ENCODE assay signal across 28 mouse cellular contexts in the genomic region with DNA sequence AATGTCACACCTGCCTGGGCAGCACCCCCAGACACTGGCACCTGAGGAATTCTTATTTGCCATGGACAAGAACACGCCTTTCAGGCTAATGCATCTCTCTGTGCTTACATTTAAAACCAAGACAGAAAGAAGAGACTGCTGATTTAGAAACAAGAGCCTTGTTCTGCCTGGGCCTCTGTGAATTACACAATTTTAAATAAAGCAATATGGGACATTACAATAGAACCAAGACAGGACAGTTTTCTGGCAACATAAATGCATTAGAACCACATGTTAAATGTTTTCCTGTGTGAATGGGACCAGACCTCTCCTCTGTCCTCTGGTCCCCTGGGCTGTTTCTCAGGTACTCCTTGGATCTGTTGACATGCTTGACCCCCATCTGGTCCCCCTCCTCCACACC. TPM values are rescaled to one million over a fixed set of nuclear protein-coding genes. Genes with fewer than 3 reads are reported as not detected.
DNase-seq lines count a peak whose midpoint lies in the region; ATAC-seq and TF ChIP-seq lines count a peak whose summit lies in the region.
"Had no signal": no experiment of that assay in that cellular context is flagged by ENCODE, and none has a peak within 500 bp of the region (broad histone marks: within the 10 kb centered on the region; RNA-seq: fewer than 3 reads in every experiment).

No protein-coding gene starts in this region.

- no peak for TF ChIP-seq POLR2A in limb, embryonic 14.5 days (IDR thresholded peaks at IDR 0.05; ENCODE audit: borderline replicate concordance, extremely low read depth, insufficient read depth, insufficient read length)

- H3K4me3 ChIP-seq in embryonic facial prominence, embryonic 13.5 days: no peak overlapping the region
- H3K4me3 ChIP-seq in embryonic facial prominence, embryonic 15.5 days (replicated peaks): no peak overlapping the region
- no peak overlapping the region for H3K4me3 ChIP-seq in limb, embryonic 14.5 days (replicated peaks; ENCODE audit: low read length)
- no peak overlapping the region for H3K4me3 ChIP-seq in stomach, postnatal 0 days (ENCODE audit: low read depth, low read length)
- H3K4me3 ChIP-seq: hindbrain, embryonic 12.5 days; left cerebral cortex, adult 2 months; liver, embryonic 15.5 days; lung, embryonic 15.5 days; midbrain, embryonic 13.5 days; neural tube, embryonic 13.5 days had no signal

- no peaks in the 10 kb centered on the region for H3K9me3 ChIP-seq in embryonic facial prominence, embryonic 13.5 days
- H3K9me3 ChIP-seq in embryonic facial prominence, embryonic 15.5 days (replicated peaks): no peaks in the 10 kb centered on the region
- H3K9me3 ChIP-seq in limb, embryonic 14.5 days (ENCODE audit: control insufficient read depth, low read length): no peaks in the 10 kb centered on the region
- H3K9me3 ChIP-seq in stomach, postnatal 0 days (ENCODE audit: control insufficient read depth, low read length): no peaks in the 10 kb centered on the region
- H3K9me3 ChIP-seq: hindbrain, embryonic 12.5 days; liver, embryonic 15.5 days; lung, embryonic 15.5 days; midbrain, embryonic 13.5 days; neural tube, embryonic 13.5 days had no signal

- H3K27me3 ChIP-seq in embryonic facial prominence, embryonic 13.5 days: no peaks in the 10 kb centered on the region
- no peaks in the 10 kb centered on the region for H3K27me3 ChIP-seq in embryonic facial prominence, embryonic 15.5 days
- H3K27me3 ChIP-seq in limb, embryonic 14.5 days (ENCODE audit: control insufficient read depth, insufficient read depth, low read length): no peaks in the 10 kb centered on the region
- no peaks in the 10 kb centered on the region for H3K27me3 ChIP-seq in stomach, postnatal 0 days (ENCODE audit: control insufficient read depth, insufficient read depth, low read length)
- H3K27me3 ChIP-seq: hindbrain, embryonic 12.5 days; liver, embryonic 15.5 days; lung, embryonic 15.5 days; midbrain, embryonic 13.5 days; neural tube, embryonic 13.5 days had no signal

- no peak for TF ChIP-seq CTCF in stomach, postnatal 0 days (IDR thresholded peaks at IDR 0.05; ENCODE audit: low read depth)

- H3K4me2 ChIP-seq in embryonic facial prominence, embryonic 13.5 days: peak overlapping the region; percentile 20; the same call in 1 of the 2 replicates
- 0 out of 2 replicates have a peak overlapping the region, but pooled peaks have one; percentile 0 for H3K4me2 ChIP-seq in embryonic facial prominence, embryonic 15.5 days (replicated peaks)
- no peak overlapping the region for H3K4me2 ChIP-seq in limb, embryonic 14.5 days (replicated peaks; ENCODE audit: low read depth, low read length, severe bottlenecking)
- no peak overlapping the region for H3K4me2 ChIP-seq in stomach, postnatal 0 days (replicated peaks; ENCODE audit: low read depth)
- H3K4me2 ChIP-seq: heart, embryonic 11.5 days; hindbrain, embryonic 12.5 days; liver, embryonic 15.5 days; lung, embryonic 15.5 days; midbrain, embryonic 13.5 days; neural tube, embryonic 13.5 days had no signal

- no peak overlapping the region for H3K9ac ChIP-seq in embryonic facial prominence, embryonic 13.5 days
- H3K9ac ChIP-seq in embryonic facial prominence, embryonic 15.5 days: no peak overlapping the region
- no peak overlapping the region for H3K9ac ChIP-seq in limb, embryonic 14.5 days (ENCODE audit: low read depth, low read length, severe bottlenecking)
- no peak overlapping the region for H3K9ac ChIP-seq in stomach, postnatal 0 days (ENCODE audit: low read length)
- H3K9ac ChIP-seq: hindbrain, embryonic 12.5 days; liver, embryonic 15.5 days; lung, embryonic 15.5 days; midbrain, embryonic 13.5 days; neural tube, embryonic 13.5 days had no signal

- TF ChIP-seq EP300 in stomach, postnatal 0 days (optimal IDR thresholded peaks at IDR 0.05): no peak

- H3K36me3 ChIP-seq in embryonic facial prominence, embryonic 13.5 days: no peaks in the 10 kb centered on the region
- H3K36me3 ChIP-seq in embryonic facial prominence, embryonic 15.5 days: no peaks in the 10 kb centered on the region
- no peaks in the 10 kb centered on the region for H3K36me3 ChIP-seq in limb, embryonic 14.5 days (ENCODE audit: control insufficient read depth, insufficient read depth, low read length)
- no peaks in the 10 kb centered on the region for H3K36me3 ChIP-seq in stomach, postnatal 0 days (ENCODE audit: control insufficient read depth, insufficient read depth, low read length)
- H3K36me3 ChIP-seq: hindbrain, embryonic 12.5 days; liver, embryonic 15.5 days; lung, embryonic 15.5 days; midbrain, embryonic 13.5 days; neural tube, embryonic 13.5 days had no signal

- ATAC-seq in embryonic facial prominence, embryonic 13.5 days (ENCODE audit: insufficient number of reproducible peaks, insufficient read depth, low FRiP score, low TSS enrichment, low read depth): no peak
- ATAC-seq in embryonic facial prominence, embryonic 15.5 days (ENCODE audit: insufficient number of reproducible peaks, low FRiP score, low TSS enrichment, low read depth): peak; percentile 71; the same call in 1 of the 2 replicates
- no peak for ATAC-seq in limb, embryonic 14.5 days (ENCODE audit: low FRiP score, low read depth)
- ATAC-seq in stomach, postnatal 0 days (ENCODE audit: low FRiP score, low TSS enrichment): no peak
- ATAC-seq: forebrain, embryonic 14.5 days; intestine, embryonic 16.5 days; midbrain, embryonic 13.5 days had no signal

- H3K4me1 ChIP-seq in embryonic facial prominence, embryonic 13.5 days: peaks cover 17% of the 10 kb centered on the region
- H3K4me1 ChIP-seq in embryonic facial prominence, embryonic 15.5 days: peaks cover 17% of the 10 kb centered on the region
- H3K4me1 ChIP-seq in limb, embryonic 14.5 days (ENCODE audit: control insufficient read depth, insufficient read depth, low read length): peaks cover 17% of the 10 kb centered on the region
- peaks cover 6% of the 10 kb centered on the region for H3K4me1 ChIP-seq in stomach, postnatal 0 days (replicated peaks; ENCODE audit: control insufficient read depth, insufficient read depth)
- H3K4me1 ChIP-seq: hindbrain, embryonic 12.5 days; midbrain, embryonic 13.5 days; neural tube, embryonic 13.5 days had no signal

- peak; percentile 15 for DNase-seq in limb, embryonic 14.5 days (ENCODE audit: low spot score)
- no peak for DNase-seq in stomach, postnatal 0 days (ENCODE audit: low spot score)
- no peak for DNase-seq in urinary bladder, postnatal 14 days (ENCODE audit: low spot score)
- DNase-seq in heart, adult 8-10 months (ENCODE audit: low spot score): no peak
- DNase-seq: adrenal gland, adult 2 months; B cell, adult 2 months; cerebellum, adult 2 months; cerebellum, postnatal 36 days; gastrocnemius, postnatal 14 days; heart, adult 11 months; heart, postnatal 36 days; kidney, adult 8-10 months; kidney, postnatal 14 days; layer of hippocampus, adult 9-11 months; thymus, adult 2 months; thymus, postnatal 4 days had no signal

- 29% methylated on average over 1 of the region's 1 CpGs for WGBS in embryonic facial prominence, embryonic 13.5 days
- 20% methylated on average over 1 of the region's 1 CpGs for WGBS in embryonic facial prominence, embryonic 15.5 days
- 60% methylated on average over 1 of the region's 1 CpGs for whole genome bisulfite sequencing in limb, embryonic 14.5 days
- WGBS in stomach, postnatal 0 days: 79% methylated on average over 1 of the region's 1 CpGs

- peak overlapping the region; percentile 88 for H3K27ac ChIP-seq in embryonic facial prominence, embryonic 13.5 days
- peak overlapping the region; percentile 86 for H3K27ac ChIP-seq in embryonic facial prominence, embryonic 15.5 days (replicated peaks)
- H3K27ac ChIP-seq in limb, embryonic 14.5 days (replicated peaks; ENCODE audit: low read depth, low read length): peak overlapping the region; percentile 33
- peak overlapping the region; percentile 78 for H3K27ac ChIP-seq in stomach, postnatal 0 days (replicated peaks)
- H3K27ac ChIP-seq: hindbrain, embryonic 12.5 days; left cerebral cortex, adult 2 months; liver, embryonic 15.5 days; lung, embryonic 15.5 days; macrophage; midbrain, embryonic 13.5 days; neural tube, embryonic 13.5 days had no signal

RNA-seq across cellular contexts. Expression of a gene that starts 39.0 kb away (rescaled TPM):
- polyA plus RNA-seq in embryonic facial prominence, embryonic 13.5 days (2015; fragmentation: Nextera tagmentation; extraction: Ambion mirVana): 14.5 and 15.4 TPM in 2 replicates
- 14.6 and 17.9 TPM in 2 replicates for polyA plus RNA-seq in embryonic facial prominence, embryonic 15.5 days (2015; fragmentation: Nextera tagmentation; extraction: Ambion mirVana)
- 8.6 and 10.6 TPM in 2 replicates for polyA plus RNA-seq in limb, embryonic 14.5 days (2012; rRNA removed)
- polyA plus RNA-seq in limb, embryonic 14.5 days (2014; fragmentation: Nextera tagmentation; extraction: Ambion mirVana): 11.8 and 13.4 TPM in 2 replicates
- polyA plus RNA-seq in stomach, postnatal 0 days (2015; fragmentation: Nextera tagmentation; extraction: Ambion mirVana): 6.7 and 7.4 TPM in 2 replicates
- total RNA-seq in heart, adult 8-10 months (2022): 10 to 100 TPM; 40.0 to 44.7 (median 41.3) TPM

Comparison
In these comparisons a context has a peak if more than half of its experiments do, and no peak if none do; other contexts are left out.
1. H3K27ac ChIP-seq: peak in every context shown above with its lines; median percentile 88 in embryonic facial prominence, embryonic 13.5 days; 86 in embryonic facial prominence, embryonic 15.5 days; 78 in stomach, postnatal 0 days; 33 in limb, embryonic 14.5 days.
2. H3K4me2 ChIP-seq: peak in embryonic facial prominence, embryonic 13.5 days (single experiment) and embryonic facial prominence, embryonic 15.5 days (single experiment); none in limb, embryonic 14.5 days (single experiment) and stomach, postnatal 0 days (single experiment).